Mouse (Mus musculus) MEL (cell line): ENCODE data around the gene Tiprl. TPM values are rescaled to one million over a fixed set of nuclear protein-coding genes. Genes with fewer than 3 reads are reported as not detected.

Experiments
- DNase-seq: peaks from one replicate; pipeline ENCODE4 v3.0.0; 2011; ENCODE audit warnings: low read depth, low spot score
- H3K27ac ChIP-seq: 2 replicates; pipeline ENCODE4 v1.5.1; 2012; ENCODE audit warnings: low read depth, mild to moderate bottlenecking, control low read depth, low read length, moderate library complexity; ENCODE audit not compliant: control insufficient read depth
- H3K27me3 ChIP-seq, 2 experiments: fragments of 150-350 bp in 1 of 2; sonication (generic) in 1 of 2; 2 replicates each; pipeline ENCODE4 v1.6.1; 2012; ENCODE audit warnings: low read length in 2 of 2, mild to moderate bottlenecking in 2 of 2, improper control_type of control experiment in 1 of 2, moderate library complexity in 1 of 2; ENCODE audit not compliant: insufficient read depth in 2 of 2, control insufficient read depth in 1 of 2
- H3K36me3 ChIP-seq, 2 experiments: 2 replicates each; pipeline ENCODE4 v1.6.1; 2012 to 2014; ENCODE audit warnings: low read length in 2 of 2, improper control_type of control experiment in 1 of 2, inconsistent platforms in 1 of 2, mild to moderate bottlenecking in 1 of 2; ENCODE audit not compliant: insufficient read depth in 2 of 2, control insufficient read depth in 1 of 2
- H3K4me1 ChIP-seq, 2 experiments: fragments of 150-350 bp in 1 of 2; sonication (generic) in 1 of 2; 2 replicates each; pipeline ENCODE4 v1.6.1; 2012; ENCODE audit warnings: low read length in 2 of 2, improper control_type of control experiment in 1 of 2, mild to moderate bottlenecking in 1 of 2; ENCODE audit not compliant: insufficient read depth in 2 of 2, control insufficient read depth in 1 of 2
- H3K4me3 ChIP-seq, 2 experiments: fragments of 150-350 bp in 1 of 2; sonication (generic) in 1 of 2; 2 replicates each; pipeline ENCODE4 v1.5.1; 2012; ENCODE audit warnings: low read depth in 2 of 2, low read length in 2 of 2, mild to moderate bottlenecking in 2 of 2, moderate library complexity in 2 of 2, control low read depth in 1 of 2, improper control_type of control experiment in 1 of 2; ENCODE audit not compliant: control insufficient read depth in 1 of 2, insufficient read depth in 1 of 2
- H3K79me2 ChIP-seq: 2 replicates; pipeline ENCODE4 v1.6.1; 2012; ENCODE audit warnings: mild to moderate bottlenecking, low read length, moderate library complexity; ENCODE audit not compliant: control insufficient read depth, poor library complexity, insufficient read depth
- H3K9ac ChIP-seq: 2 replicates; pipeline ENCODE4 v1.6.1; 2012; ENCODE audit warnings: low read depth, mild to moderate bottlenecking, control low read depth, low read length, moderate library complexity; ENCODE audit not compliant: control insufficient read depth, poor library complexity, severe bottlenecking
- H3K9me3 ChIP-seq: fragments of 150-350 bp; sonication (generic); replicated peaks from 2 replicates; pipeline ENCODE4 v1.6.1; 2012; ENCODE audit warnings: mild to moderate bottlenecking, low read length, improper control_type of control experiment, moderate library complexity; ENCODE audit not compliant: insufficient read depth
- BHLHE40 ChIP-seq: IDR thresholded peaks from 2 replicates; pipeline ENCODE4 v1.6.1; 2012; ENCODE audit warnings: low read depth, mild to moderate bottlenecking, inconsistent platforms, low read length, improper control_type of control experiment, borderline replicate concordance
- CHD1 ChIP-seq: IDR thresholded peaks from 2 replicates; pipeline ENCODE4 v1.6.1; 2012; ENCODE audit warnings: low read depth, mild to moderate bottlenecking, inconsistent platforms, low read length, improper control_type of control experiment
- CTCF ChIP-seq, 3 experiments: IDR thresholded peaks in 2 of 3; conservative IDR thresholded peaks in 1 of 3; 2 replicates each; pipeline ENCODE4 v1.5.1; 2011 to 2012; ENCODE audit warnings: low read length in 3 of 3, low read depth in 2 of 3, mild to moderate bottlenecking in 2 of 3, improper control_type of control experiment in 1 of 3, inconsistent platforms in 1 of 3, mixed read lengths in 1 of 3, moderate library complexity in 1 of 3; ENCODE audit not compliant: control insufficient read depth in 1 of 3, insufficient read depth in 1 of 3, poor library complexity in 1 of 3, severe bottlenecking in 1 of 3
- E2F4 ChIP-seq: IDR thresholded peaks from 2 replicates; pipeline ENCODE4 v1.6.1; 2011; ENCODE audit warnings: low read depth, low read length, improper control_type of control experiment, borderline replicate concordance
- ETS1 ChIP-seq: IDR thresholded peaks from 2 replicates; pipeline ENCODE4 v1.6.1; 2012; ENCODE audit warnings: low read depth, mild to moderate bottlenecking, inconsistent platforms, low read length, improper control_type of control experiment, moderate library complexity
- JUND ChIP-seq: IDR thresholded peaks from 2 replicates; pipeline ENCODE4 v1.6.1; 2011; ENCODE audit warnings: low read depth, mild to moderate bottlenecking, improper control_type of control experiment, low read length
- KAT2A ChIP-seq: conservative IDR thresholded peaks from 2 replicates; pipeline ENCODE4 v1.6.1; 2012; ENCODE audit warnings: low read depth, low read length, improper control_type of control experiment, inconsistent platforms
- MAZ ChIP-seq: IDR thresholded peaks from 2 replicates; pipeline ENCODE4 v1.6.1; 2012; ENCODE audit warnings: low read depth, mild to moderate bottlenecking, inconsistent platforms, low read length, improper control_type of control experiment
- MYB ChIP-seq: IDR thresholded peaks from 2 replicates; pipeline ENCODE4 v1.6.1; 2011; ENCODE audit warnings: mild to moderate bottlenecking, low read depth, low read length, improper control_type of control experiment
- NELFE ChIP-seq: IDR thresholded peaks from 2 replicates; pipeline ENCODE4 v1.6.1; 2011; ENCODE audit warnings: low read depth, low read length, improper control_type of control experiment
- TBP ChIP-seq: IDR thresholded peaks from 2 replicates; pipeline ENCODE4 v1.8.0; 2011; ENCODE audit warnings: low read depth, low read length, improper control_type of control experiment
- UBTF ChIP-seq: IDR thresholded peaks from 2 replicates; pipeline ENCODE4 v1.6.1; 2012; ENCODE audit warnings: low read depth, mild to moderate bottlenecking, inconsistent platforms, low read length, improper control_type of control experiment, moderate library complexity, borderline replicate concordance; ENCODE audit not compliant: insufficient read depth
- USF2 ChIP-seq, 2 experiments: IDR thresholded peaks; 2 replicates each; pipeline ENCODE4 v1.6.1; 2011 to 2012; ENCODE audit warnings: improper control_type of control experiment in 2 of 2, low read length in 2 of 2, borderline replicate concordance in 1 of 2, inconsistent platforms in 1 of 2, low read depth in 1 of 2, mild to moderate bottlenecking in 1 of 2; ENCODE audit not compliant: insufficient read depth in 1 of 2
- ZC3H11A ChIP-seq: IDR thresholded peaks from 2 replicates; pipeline ENCODE4 v1.6.1; 2012; ENCODE audit warnings: low read depth, mild to moderate bottlenecking, inconsistent platforms, low read length, improper control_type of control experiment
- ZKSCAN1 ChIP-seq: IDR thresholded peaks from 2 replicates; pipeline ENCODE4 v1.6.1; 2012; ENCODE audit warnings: low read depth, mild to moderate bottlenecking, inconsistent platforms, low read length, improper control_type of control experiment, moderate library complexity
- ZMIZ1 ChIP-seq: IDR thresholded peaks from 2 replicates; pipeline ENCODE4 v1.6.1; 2012; ENCODE audit warnings: low read depth, mild to moderate bottlenecking, inconsistent platforms, low read length, improper control_type of control experiment, moderate library complexity
- polyA plus RNA-seq, 2 experiments: library from polyadenylated mRNA; stranded (reverse) in 1 of 2; unstranded in 1 of 2; fragments of >175 nt in 1 of 2; fragments of >200 nt in 1 of 2; gene quantifications; 2 replicates each; pipeline versions ENCODE4 v1.2.1 to v1.2.4; 2012; ENCODE audit warnings: low replicate concordance in 2 of 2, low read depth in 1 of 2; ENCODE audit not compliant: insufficient read length in 2 of 2, insufficient read depth in 1 of 2, missing spikeins in 1 of 2
- total RNA-seq: library from RNA; depleted of rRNA; stranded (reverse); fragments of 300-350 nt; gene quantifications from 2 replicates; pipeline ENCODE4 v1.2.3, GENCODE M21; 2012

Tiprl gene
- total and polyA plus RNA-seq, 3 experiments: 50.6 to 293 (median 51.4) TPM

- DNase-seq: no peak
- TF ChIP-seq NELFE: no peak
- TF ChIP-seq ETS1: no peak
- no peak for TF ChIP-seq USF2 (IDR thresholded peaks at IDR 0.05; ENCODE audit: borderline replicate concordance in 1 of 2, insufficient read depth in 1 of 2, low read depth in 1 of 2, low read length in 2 of 2)
- no peak for TF ChIP-seq BHLHE40
- TF ChIP-seq KAT2A: no peak
- TF ChIP-seq CHD1: no peak
- TF ChIP-seq ZMIZ1: no peak
- TF ChIP-seq E2F4: no peak
- no peak for TF ChIP-seq ZKSCAN1
- no peak for TF ChIP-seq CTCF (IDR thresholded peaks at IDR 0.05 in 2 of 3, conservative IDR thresholded peaks at IDR 0.05 in 1 of 3; ENCODE audit: control insufficient read depth in 1 of 3, insufficient read depth in 1 of 3, low read depth in 2 of 3, low read length in 3 of 3, poor library complexity in 1 of 3, severe bottlenecking in 1 of 3)
- Histone ChIP-seq H3K27ac (no peak overlapping the region), H3K9me3 (no peaks in the 10 kb centered on the region), H3K4me3 (no peak overlapping the region), H3K9ac (no peak overlapping the region), H3K27me3 (no peaks in the 10 kb centered on the region), H3K36me3 (peaks cover 0 to 9% of the 10 kb centered on the region in 2 experiments; a peak in 2 of 4 replicates), H3K4me1 (peaks cover 4 to 11% of the 10 kb centered on the region in 2 experiments), H3K79me2 (peaks cover 2% of the 10 kb centered on the region; the same call in 1 of the 2 replicates)
Observed at GRCm38 (mm10) chr1:165190068-165190467, 46.7 kb downstream of the Tiprl start.

DNA sequence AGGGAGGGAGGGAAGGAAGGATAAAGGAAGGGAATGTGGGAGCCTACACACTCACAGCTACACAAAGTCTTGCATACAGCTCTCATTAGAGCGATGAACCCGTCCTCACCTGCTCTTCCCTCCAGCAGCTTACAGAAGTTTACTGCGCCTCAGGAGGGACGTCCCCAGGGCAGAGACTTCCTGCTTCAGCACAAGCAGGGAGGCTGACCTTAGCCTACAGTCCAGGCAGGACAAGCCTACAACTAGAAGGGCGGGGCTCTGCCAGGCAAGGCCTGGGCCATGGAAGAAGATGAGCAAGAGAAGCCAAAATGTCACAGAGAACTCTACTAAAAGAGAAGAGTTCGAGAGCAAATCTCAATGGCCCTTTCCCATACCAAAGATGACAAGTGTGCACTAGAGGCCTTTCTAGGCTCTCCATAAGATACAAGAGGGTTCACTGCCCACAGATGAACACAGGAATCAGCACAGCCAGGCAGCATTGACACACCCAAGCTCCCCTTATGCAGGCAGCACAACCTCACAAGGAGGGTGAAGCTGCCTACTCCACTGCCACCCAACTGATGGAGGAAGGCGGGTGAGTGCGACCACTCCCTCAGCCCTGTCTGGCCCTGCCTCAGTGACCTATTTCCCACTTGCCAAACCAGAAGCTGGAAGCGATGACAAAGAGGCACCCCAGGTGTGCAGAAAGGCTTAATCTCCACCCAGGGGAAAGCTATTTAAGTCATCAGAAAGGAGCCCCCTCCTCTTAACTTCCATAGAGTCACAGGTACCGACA, 47.8 kb downstream of the Tiprl start:
- H3K9me3 ChIP-seq: no peaks in the 10 kb centered on the region
- H3K27ac ChIP-seq: no peak overlapping the region
- H3K27me3 ChIP-seq: no peaks in the 10 kb centered on the region
- H3K4me1 ChIP-seq: peaks cover 3 to 5% of the 10 kb centered on the region in 2 experiments; a peak in 2 of 4 replicates
- DNase-seq: no peak
- H3K9ac ChIP-seq: no peak overlapping the region
- H3K79me2 ChIP-seq: no peaks in the 10 kb centered on the region
- TF ChIP-seq UBTF (no peak), MAZ (no peak), MYB (no peak), ZC3H11A (no peak), JUND (no peak), TBP (no peak)
- H3K4me3 ChIP-seq: no peak overlapping the region
- H3K36me3 ChIP-seq: peaks cover 0 to 6% of the 10 kb centered on the region in 2 experiments; a peak in 2 of 4 replicates
